Mouse (Mus musculus): Measurements from ENCODE around the gene Plvap. TPM values are rescaled to one million over a fixed set of nuclear protein-coding genes. Genes with fewer than 3 reads are reported as not detected.

Plvap gene
- polyA plus RNA-seq, 1 experiment from 2014 or later, result 35.3 TPM

DNA sequence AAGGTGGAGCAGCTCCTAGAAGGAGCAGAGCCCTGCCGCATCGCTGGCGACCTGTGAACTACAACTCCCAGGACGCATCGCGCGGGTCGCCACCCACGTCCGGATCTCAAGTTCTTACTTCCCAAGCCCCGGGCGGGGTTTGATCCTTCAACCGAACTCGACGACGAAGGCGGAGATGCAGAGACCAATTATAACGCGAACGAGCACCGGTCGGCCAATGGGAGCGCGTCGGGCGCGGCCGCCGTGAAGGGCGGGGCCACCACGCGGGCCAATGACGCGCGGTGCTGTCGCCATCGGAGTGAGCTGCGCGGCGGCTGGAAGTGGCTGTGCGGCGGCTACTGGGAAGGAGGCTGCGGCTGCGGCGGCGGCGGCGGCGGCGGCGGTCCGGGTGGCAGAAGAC, 42.6 kb downstream of the Plvap start, which contains the start of gene Dda1:
Gene Dda1 (plus strand): TSS at position 284 of the 400 bp plus-strand sequence.
- Histone ChIP-seq H3K9ac (ENCODE audit: low read depth, low read length) (peak within 1 kb of the TSS; percentile 75), H3K27me3 (ENCODE audit: control insufficient read depth, insufficient read depth, low read length) (no peaks in the 10 kb centered on the region), H3K9me3 (ENCODE audit: control insufficient read depth, low read length) (no peaks in the 10 kb centered on the region), H3K36me3 (ENCODE audit: control insufficient read depth, insufficient read depth, low read length) (peaks cover 4% of the 10 kb centered on the region; the same call in 1 of the 2 replicates), H3K27ac (ENCODE audit: low read depth, low read length) (peak within 1 kb of the TSS; percentile 71), H3K4me2 (replicated peaks; ENCODE audit: low read depth, low read length) (peak within 1 kb of the TSS; percentile 63), H3K4me3 (ENCODE audit: low read depth, low read length) (peak within 1 kb of the TSS; percentile 84), H3K4me1 (replicated peaks; ENCODE audit: control insufficient read depth, insufficient read depth, low read length) (peaks cover 9% of the 10 kb centered on the region)
- WGBS, result under 1% methylated on average over 44 of the region's 52 CpGs
- ATAC-seq (ENCODE audit: low FRiP score), result peak; percentile 88
- DNase-seq (ENCODE audit: low spot score), result peak; percentile 98

DNA sequence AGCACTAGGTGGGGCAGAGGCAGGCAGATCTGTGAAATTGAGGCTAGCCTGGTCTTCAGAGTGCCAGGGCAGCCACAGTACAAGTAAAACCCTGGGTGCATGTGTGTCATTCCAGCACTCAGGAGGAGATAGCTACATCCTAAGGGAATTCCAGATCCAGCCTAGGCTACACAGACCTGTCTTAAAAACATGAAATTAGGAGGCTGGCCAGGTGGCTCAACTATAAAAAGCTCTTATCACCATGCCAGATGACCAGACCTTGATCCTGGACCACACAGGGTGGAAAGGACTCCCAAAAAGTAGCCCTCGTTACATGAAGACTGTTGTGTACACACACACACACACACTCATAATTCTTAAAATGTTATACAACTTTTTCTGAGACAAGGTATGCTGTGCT, 43.6 kb downstream of the Plvap start:
- ATAC-seq (ENCODE audit: low FRiP score) (no peak), DNase-seq (ENCODE audit: low spot score) (no peak)
- whole genome bisulfite sequencing, result 86% methylated on average over 1 of the region's 1 CpGs
- Histone ChIP-seq H3K9me3 (ENCODE audit: control insufficient read depth, low read length) (no peaks in the 10 kb centered on the region), H3K4me3 (ENCODE audit: low read depth, low read length) (no peak overlapping the region), H3K4me2 (replicated peaks; ENCODE audit: low read depth, low read length) (no peak overlapping the region), H3K4me1 (replicated peaks; ENCODE audit: control insufficient read depth, insufficient read depth, low read length) (peaks cover 10% of the 10 kb centered on the region), H3K9ac (ENCODE audit: low read depth, low read length) (no peak overlapping the region), H3K36me3 (ENCODE audit: control insufficient read depth, insufficient read depth, low read length) (peaks cover 4% of the 10 kb centered on the region; the same call in 1 of the 2 replicates), H3K27ac (ENCODE audit: low read depth, low read length) (no peak overlapping the region), H3K27me3 (ENCODE audit: control insufficient read depth, insufficient read depth, low read length) (no peaks in the 10 kb centered on the region)

DNA sequence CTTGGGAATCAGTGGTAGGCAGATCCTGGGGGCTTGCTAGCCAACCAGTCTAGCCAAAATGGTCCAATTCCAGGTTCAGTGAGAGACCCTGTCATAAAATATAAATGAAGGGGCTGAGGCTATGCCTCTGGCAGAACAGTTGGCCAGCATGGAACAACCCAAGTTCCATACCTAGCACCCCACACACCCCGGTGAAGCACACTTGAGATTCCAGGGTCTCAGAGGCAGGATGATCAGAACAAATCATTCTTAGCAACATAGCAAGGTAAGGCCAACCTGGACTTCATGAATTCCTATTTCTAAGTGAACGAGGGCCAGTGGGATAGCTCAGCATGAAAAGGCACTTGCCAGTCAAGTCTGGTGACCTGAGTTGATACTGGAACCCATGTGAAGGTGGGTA, 44.4 kb downstream of the Plvap start:
- H3K9me3 ChIP-seq (ENCODE audit: control insufficient read depth, low read length), result no peaks in the 10 kb centered on the region
- peaks cover 17% of the 10 kb centered on the region for H3K4me1 ChIP-seq (replicated peaks; ENCODE audit: control insufficient read depth, insufficient read depth, low read length)
- peaks cover 3% of the 10 kb centered on the region; the same call in 1 of the 2 replicates for H3K36me3 ChIP-seq (ENCODE audit: control insufficient read depth, insufficient read depth, low read length)
- DNase-seq (ENCODE audit: low spot score), result no peak
- no peak overlapping the region for H3K9ac ChIP-seq (ENCODE audit: low read depth, low read length)
- no peaks in the 10 kb centered on the region for H3K27me3 ChIP-seq (ENCODE audit: control insufficient read depth, insufficient read depth, low read length)
- H3K4me2 ChIP-seq (replicated peaks; ENCODE audit: low read depth, low read length), result no peak overlapping the region
- H3K27ac ChIP-seq (ENCODE audit: low read depth, low read length), result no peak overlapping the region
- WGBS, result 92% methylated on average over 2 of the region's 2 CpGs
- no peak overlapping the region for H3K4me3 ChIP-seq (ENCODE audit: low read depth, low read length)
- no peak for ATAC-seq (ENCODE audit: low FRiP score)

DNA sequence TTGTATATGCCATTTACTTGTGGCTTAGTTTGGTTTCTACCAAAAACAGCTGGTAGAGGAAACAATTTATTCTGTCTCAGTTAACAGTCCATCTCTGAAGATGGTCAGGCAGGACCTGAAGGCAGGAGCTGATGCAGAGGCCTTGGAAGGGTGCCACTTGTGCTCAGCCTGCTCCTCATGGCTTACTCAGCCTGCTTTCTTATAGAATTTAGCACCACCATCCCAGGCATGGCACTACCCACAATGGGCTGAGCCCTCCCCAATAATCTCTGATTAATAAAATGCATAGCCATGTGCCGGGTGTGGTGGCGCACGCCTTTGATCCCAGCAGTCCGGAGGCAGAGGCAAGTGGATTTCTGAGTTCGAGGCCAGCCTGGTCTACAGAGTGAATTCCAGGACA, 45.4 kb downstream of the Plvap start:
- Histone ChIP-seq H3K9ac (ENCODE audit: low read depth, low read length) (no peak overlapping the region), H3K27me3 (ENCODE audit: control insufficient read depth, insufficient read depth, low read length) (no peaks in the 10 kb centered on the region), H3K4me1 (replicated peaks; ENCODE audit: control insufficient read depth, insufficient read depth, low read length) (peaks cover 21% of the 10 kb centered on the region), H3K4me3 (ENCODE audit: low read depth, low read length) (no peak overlapping the region), H3K4me2 (replicated peaks; ENCODE audit: low read depth, low read length) (no peak overlapping the region), H3K36me3 (ENCODE audit: control insufficient read depth, insufficient read depth, low read length) (peaks cover 4% of the 10 kb centered on the region; the same call in 1 of the 2 replicates), H3K27ac (ENCODE audit: low read depth, low read length) (no peak overlapping the region), H3K9me3 (ENCODE audit: control insufficient read depth, low read length) (no peaks in the 10 kb centered on the region)
- ATAC-seq (ENCODE audit: low FRiP score), result no peak
- no peak for DNase-seq (ENCODE audit: low spot score)
- WGBS, result 95% methylated on average over 5 of the region's 5 CpGs

DNA sequence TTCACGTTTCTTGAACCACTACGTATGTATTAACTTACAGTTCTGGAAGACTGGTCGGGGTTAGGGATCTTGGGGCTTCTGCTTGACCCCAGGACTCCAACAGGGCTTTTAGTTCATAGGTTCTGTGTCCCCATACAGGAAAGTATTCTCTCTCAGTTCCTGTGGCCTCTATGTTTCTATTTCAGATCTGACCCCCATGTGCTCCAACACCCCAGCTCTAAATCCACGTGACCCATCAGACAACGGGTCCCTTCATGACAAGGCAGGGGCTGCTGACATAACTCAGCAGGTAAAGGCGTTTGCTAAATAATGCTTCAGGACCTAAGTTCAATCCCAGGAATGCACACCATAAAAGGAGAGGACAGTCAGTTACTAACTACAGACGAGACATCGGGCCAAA, 45.8 kb downstream of the Plvap start:
- no peaks in the 10 kb centered on the region for H3K9me3 ChIP-seq (ENCODE audit: control insufficient read depth, low read length)
- ATAC-seq (ENCODE audit: low FRiP score), result no peak
- peaks cover 8% of the 10 kb centered on the region; the same call in 1 of the 2 replicates for H3K36me3 ChIP-seq (ENCODE audit: control insufficient read depth, insufficient read depth, low read length)
- no peak for DNase-seq (ENCODE audit: low spot score)
- H3K4me3 ChIP-seq (ENCODE audit: low read depth, low read length), result peak overlapping the region; percentile 88
- H3K27me3 ChIP-seq (ENCODE audit: control insufficient read depth, insufficient read depth, low read length), result no peaks in the 10 kb centered on the region
- H3K27ac ChIP-seq (ENCODE audit: low read depth, low read length), result no peak overlapping the region
- 82% methylated on average over 8 of the region's 8 CpGs for WGBS
- peaks cover 21% of the 10 kb centered on the region for H3K4me1 ChIP-seq (replicated peaks; ENCODE audit: control insufficient read depth, insufficient read depth, low read length)
- peak overlapping the region; percentile 81 for H3K4me2 ChIP-seq (replicated peaks; ENCODE audit: low read depth, low read length)
- H3K9ac ChIP-seq (ENCODE audit: low read depth, low read length), result no peak overlapping the region

DNA sequence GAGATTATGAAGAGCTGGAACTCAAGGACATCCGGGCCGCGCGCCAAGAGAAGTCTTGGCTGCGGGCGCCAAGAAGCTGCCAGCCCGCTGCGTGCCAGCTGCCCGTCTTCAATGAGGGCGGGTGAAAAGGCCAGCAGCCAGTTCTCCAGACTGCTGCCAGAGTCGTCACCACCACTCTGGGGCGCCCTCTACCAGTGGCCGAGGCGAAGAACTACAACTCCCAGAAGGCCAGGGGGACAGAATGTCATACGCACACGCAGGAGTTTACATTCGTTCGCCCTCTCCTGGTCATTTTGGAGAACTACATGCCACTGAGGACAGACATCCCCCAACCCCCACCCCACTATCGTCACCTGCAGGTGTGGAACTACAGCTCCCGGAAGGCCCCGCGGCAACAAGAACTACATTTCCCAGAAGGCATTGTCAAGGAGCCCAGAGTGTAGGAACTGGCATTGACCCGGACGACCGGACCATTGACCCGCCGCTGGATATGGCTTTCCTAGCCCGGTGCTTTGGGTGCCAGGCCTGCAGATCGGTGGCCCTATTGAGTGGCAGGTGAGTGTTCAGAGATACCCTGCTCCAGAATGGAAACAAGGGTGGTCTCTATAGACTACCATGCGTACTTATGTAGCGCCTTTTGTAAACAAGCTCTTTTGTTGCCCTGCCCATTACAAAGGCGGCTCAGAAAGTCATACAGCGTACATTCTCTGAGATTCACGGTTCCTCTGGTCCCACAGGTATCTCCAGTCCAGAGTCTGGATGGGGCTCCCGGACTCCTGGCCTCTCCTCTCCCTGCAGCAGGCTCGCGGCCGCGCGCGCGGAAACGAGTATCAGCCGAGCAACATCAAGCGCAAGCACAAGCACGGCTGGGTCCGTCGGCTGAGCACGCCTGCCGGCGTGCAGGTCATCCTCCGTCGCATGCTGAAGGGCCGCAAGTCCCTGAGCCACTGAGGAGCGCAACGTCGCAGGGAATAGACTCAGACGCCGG, 46.7 kb downstream of the Plvap start, which contains the start of gene Mrpl34:
Gene Mrpl34 (plus strand): TSS at position 447 of the 988 bp plus-strand sequence.
- H3K9me3 ChIP-seq (ENCODE audit: control insufficient read depth, low read length), result no peaks in the 10 kb centered on the region
- peak within 1 kb of the TSS; percentile 88 for H3K4me3 ChIP-seq (ENCODE audit: low read depth, low read length)
- H3K27ac ChIP-seq (ENCODE audit: low read depth, low read length), result peak within 1 kb of the TSS; percentile 71
- peak within 1 kb of the TSS; percentile 85 for H3K4me2 ChIP-seq (replicated peaks; ENCODE audit: low read depth, low read length)
- DNase-seq (ENCODE audit: low spot score), result peak; percentile 100
- under 1% methylated on average over 59 of the region's 59 CpGs for whole genome bisulfite sequencing
- peak; percentile 81 for ATAC-seq (ENCODE audit: low FRiP score)
- peak within 1 kb of the TSS; percentile 90 for H3K9ac ChIP-seq (ENCODE audit: low read depth, low read length)
- H3K36me3 ChIP-seq (ENCODE audit: control insufficient read depth, insufficient read depth, low read length), result peaks cover 8% of the 10 kb centered on the region; the same call in 1 of the 2 replicates
- H3K4me1 ChIP-seq (replicated peaks; ENCODE audit: control insufficient read depth, insufficient read depth, low read length), result peaks cover 15% of the 10 kb centered on the region
- no peaks in the 10 kb centered on the region for H3K27me3 ChIP-seq (ENCODE audit: control insufficient read depth, insufficient read depth, low read length)

DNA sequence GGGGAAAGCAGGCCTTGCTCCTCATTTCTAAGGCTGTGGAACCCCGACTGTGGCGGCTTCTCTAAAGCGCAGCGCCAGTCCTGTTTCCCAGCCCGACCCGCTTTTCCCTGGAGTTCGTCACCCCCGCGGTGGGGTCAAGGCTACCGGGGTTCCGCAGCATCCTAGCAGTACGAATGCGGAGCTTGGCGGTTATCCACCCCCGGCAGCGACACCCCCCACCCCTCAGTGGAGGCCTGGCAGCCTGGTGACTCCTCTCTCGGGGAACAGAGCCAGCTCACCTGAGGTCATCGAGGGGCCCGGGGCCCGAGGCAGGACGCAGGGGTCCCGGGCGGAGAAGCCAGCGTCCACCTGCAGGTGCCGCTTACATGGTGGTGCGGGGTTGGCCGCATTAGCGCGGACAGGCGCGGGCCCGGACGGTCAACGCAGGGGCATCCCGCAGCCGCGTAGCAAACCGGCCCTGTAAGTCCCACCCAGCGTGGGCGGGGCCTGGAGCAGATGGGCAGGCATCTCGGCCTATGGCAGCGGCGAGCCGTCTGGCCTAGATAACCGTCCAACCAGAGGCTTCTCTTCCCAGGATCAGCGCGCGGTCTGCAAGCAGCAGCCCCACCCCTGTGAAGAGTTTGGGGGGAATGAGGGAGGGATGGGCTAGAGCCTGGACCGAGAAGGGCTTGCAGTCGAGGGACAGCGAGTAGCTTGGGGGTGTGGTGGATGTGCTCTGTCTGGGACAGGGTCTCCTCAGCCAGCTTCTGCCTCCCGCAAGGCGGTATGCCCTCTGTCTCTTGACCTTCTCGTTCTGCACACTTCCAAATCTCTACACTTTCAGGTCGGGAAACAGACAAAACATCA, 48.1 kb downstream of the Plvap start, which contains the start of gene Abhd8:
Gene Abhd8 (minus strand): TSS at position 468 of the 846 bp plus-strand sequence.
- Histone ChIP-seq H3K4me3 (ENCODE audit: low read depth, low read length) (peak within 1 kb of the TSS; percentile 88), H3K9ac (ENCODE audit: low read depth, low read length) (peak within 1 kb of the TSS; percentile 90), H3K27me3 (ENCODE audit: control insufficient read depth, insufficient read depth, low read length) (no peaks in the 10 kb centered on the region), H3K36me3 (ENCODE audit: control insufficient read depth, insufficient read depth, low read length) (peaks cover 8% of the 10 kb centered on the region; the same call in 1 of the 2 replicates), H3K9me3 (ENCODE audit: control insufficient read depth, low read length) (no peaks in the 10 kb centered on the region), H3K4me2 (replicated peaks; ENCODE audit: low read depth, low read length) (peak within 1 kb of the TSS; percentile 85), H3K27ac (ENCODE audit: low read depth, low read length) (peak within 1 kb of the TSS; percentile 77), H3K4me1 (replicated peaks; ENCODE audit: control insufficient read depth, insufficient read depth, low read length) (peaks cover 15% of the 10 kb centered on the region)
- WGBS, result under 1% methylated on average over 51 of the region's 55 CpGs
- ATAC-seq (ENCODE audit: low FRiP score) (peak; percentile 80), DNase-seq (ENCODE audit: low spot score) (peak; percentile 98)

DNA sequence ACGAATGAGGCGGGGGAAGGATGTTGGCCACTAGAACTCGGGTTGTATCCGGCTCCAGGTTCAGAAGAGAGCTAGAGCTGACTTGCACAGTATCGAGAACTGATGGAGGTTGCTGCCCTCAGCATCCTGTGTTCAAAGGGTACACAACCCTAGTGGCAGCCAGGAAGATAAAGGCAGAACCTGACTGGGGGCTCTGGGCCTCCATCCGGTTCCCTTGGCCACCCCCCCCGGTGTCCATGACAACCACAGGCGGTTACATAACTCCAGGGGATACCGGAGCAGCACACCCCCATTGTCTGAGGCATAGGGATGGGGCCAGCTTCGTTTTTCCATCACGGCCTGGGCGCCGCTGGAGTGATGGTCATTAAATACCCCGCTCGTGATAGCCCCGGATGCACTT, 48.8 kb downstream of the Plvap start:
- peak overlapping the region; percentile 88 for H3K4me3 ChIP-seq (ENCODE audit: low read depth, low read length)
- H3K9ac ChIP-seq (ENCODE audit: low read depth, low read length), result peak overlapping the region; percentile 90
- ATAC-seq (ENCODE audit: low FRiP score), result peak; percentile 1
- H3K27ac ChIP-seq (ENCODE audit: low read depth, low read length), result peak overlapping the region; percentile 77
- 7% methylated on average over 16 of the region's 16 CpGs for WGBS
- peaks cover 8% of the 10 kb centered on the region; the same call in 1 of the 2 replicates for H3K36me3 ChIP-seq (ENCODE audit: control insufficient read depth, insufficient read depth, low read length)
- H3K4me2 ChIP-seq (replicated peaks; ENCODE audit: low read depth, low read length), result peak overlapping the region; percentile 85
- no peaks in the 10 kb centered on the region for H3K9me3 ChIP-seq (ENCODE audit: control insufficient read depth, low read length)
- H3K4me1 ChIP-seq (replicated peaks; ENCODE audit: control insufficient read depth, insufficient read depth, low read length), result peaks cover 15% of the 10 kb centered on the region
- peak; percentile 65 for DNase-seq (ENCODE audit: low spot score)
- no peaks in the 10 kb centered on the region for H3K27me3 ChIP-seq (ENCODE audit: control insufficient read depth, insufficient read depth, low read length)
